Mouse (Mus musculus) CH12.LX (cell line): ENCODE results near the gene Snrpg. TPM values are rescaled to one million over a fixed set of nuclear protein-coding genes. Genes with fewer than 3 reads are reported as not detected.
A peak's percentile ranks its signal among the peaks of the same experiment; 100 is the strongest.

Experiments
- DNase-seq: peaks from one replicate; pipeline ENCODE4 v3.0.0-alpha.2; 2013; ENCODE audit errors: extremely low read depth
- H3K27ac ChIP-seq: 2 replicates; pipeline ENCODE4 v1.5.1; 2012; ENCODE audit warnings: low read depth, mild to moderate bottlenecking, control low read depth, moderate library complexity; ENCODE audit not compliant: insufficient read depth
- H3K27me3 ChIP-seq: replicated peaks from 2 replicates; pipeline ENCODE3; 2012; ENCODE audit warnings: inconsistent platforms
- H3K36me3 ChIP-seq, 2 experiments: replicated peaks in 1 of 2; 2 replicates each; pipeline versions ENCODE3 to v1.6.1; 2012; ENCODE audit warnings: inconsistent platforms in 1 of 2, low read length in 1 of 2, mild to moderate bottlenecking in 1 of 2, mixed read lengths in 1 of 2, moderate library complexity in 1 of 2; ENCODE audit not compliant: control insufficient read depth in 1 of 2, insufficient read depth in 1 of 2
- H3K4me1 ChIP-seq, 2 experiments: 2 replicates each; pipeline ENCODE4 v1.6.1; 2012; ENCODE audit warnings: inconsistent platforms in 1 of 2, moderate library complexity in 1 of 2; ENCODE audit not compliant: insufficient read depth in 2 of 2, control insufficient read depth in 1 of 2
- H3K4me2 ChIP-seq: 2 replicates; pipeline ENCODE4 v1.6.1; 2012; ENCODE audit warnings: low read depth, mild to moderate bottlenecking, control low read depth; ENCODE audit not compliant: poor library complexity, insufficient read depth, severe bottlenecking
- H3K4me3 ChIP-seq, 3 experiments: fragments of 150-350 bp in 1 of 3; sonication (generic) in 1 of 3; replicated peaks in 1 of 3; 2 replicates each; pipeline versions ENCODE3 to v1.5.1; 2011 to 2012; ENCODE audit warnings: low read depth in 2 of 3, low read length in 2 of 3, mild to moderate bottlenecking in 2 of 3, moderate library complexity in 2 of 3, control low read depth in 1 of 3, improper control_type of control experiment in 1 of 3, inconsistent platforms in 1 of 3, mixed read lengths in 1 of 3; ENCODE audit not compliant: poor library complexity in 1 of 3
- H3K79me2 ChIP-seq: replicated peaks from 2 replicates; pipeline ENCODE4 v1.6.1; 2012; ENCODE audit warnings: mild to moderate bottlenecking, moderate library complexity; ENCODE audit not compliant: control insufficient read depth, poor library complexity, insufficient read depth, severe bottlenecking; ENCODE audit errors: extremely low read depth
- H3K9ac ChIP-seq: 2 replicates; pipeline ENCODE4 v1.6.1; 2012; ENCODE audit warnings: low read depth, mild to moderate bottlenecking, control low read depth, moderate library complexity; ENCODE audit not compliant: insufficient read depth
- H3K9me3 ChIP-seq: replicated peaks from 2 replicates; pipeline ENCODE3; 2012; ENCODE audit warnings: low read length, inconsistent platforms, mixed read lengths
- BHLHE40 ChIP-seq: IDR thresholded peaks from 2 replicates; pipeline ENCODE4 v1.6.1; 2011; ENCODE audit warnings: mild to moderate bottlenecking, low read depth, low read length, improper control_type of control experiment
- CHD1 ChIP-seq: IDR thresholded peaks from 2 replicates; pipeline ENCODE4 v1.6.1; 2012; ENCODE audit warnings: low read depth, low read length, improper control_type of control experiment, inconsistent platforms
- CTCF ChIP-seq, 2 experiments: IDR thresholded peaks in 1 of 2; conservative IDR thresholded peaks in 1 of 2; 2 replicates each; pipeline ENCODE4 v1.5.1; 2011 to 2012; ENCODE audit warnings: low read depth in 2 of 2, low read length in 2 of 2, improper control_type of control experiment in 1 of 2, inconsistent platforms in 1 of 2, mild to moderate bottlenecking in 1 of 2, moderate library complexity in 1 of 2
- E2F4 ChIP-seq: IDR thresholded peaks from 2 replicates; pipeline ENCODE4 v1.6.1; 2011; ENCODE audit warnings: low read depth, low read length, improper control_type of control experiment; ENCODE audit not compliant: insufficient replicate concordance
- ELF1 ChIP-seq: IDR thresholded peaks from 2 replicates; pipeline ENCODE4 v1.6.1; 2014; ENCODE audit warnings: low read depth, mild to moderate bottlenecking, inconsistent platforms, low read length, improper control_type of control experiment
- EP300 ChIP-seq: IDR thresholded peaks from 2 replicates; pipeline ENCODE4 v1.6.1; 2011; ENCODE audit warnings: low read length, improper control_type of control experiment
- ETS1 ChIP-seq: conservative IDR thresholded peaks from 2 replicates; pipeline ENCODE4 v1.6.1; 2012; ENCODE audit warnings: low read depth, mild to moderate bottlenecking, inconsistent platforms, low read length, improper control_type of control experiment, moderate library complexity
- HCFC1 ChIP-seq: IDR thresholded peaks from 2 replicates; pipeline ENCODE4 v1.6.1; 2012; ENCODE audit warnings: low read depth, mild to moderate bottlenecking, inconsistent platforms, low read length, improper control_type of control experiment
- JUN ChIP-seq: IDR thresholded peaks from 2 replicates; pipeline ENCODE4 v1.6.1; 2011; ENCODE audit warnings: low read depth, mild to moderate bottlenecking, low read length, improper control_type of control experiment, moderate library complexity; ENCODE audit not compliant: insufficient read depth
- JUND ChIP-seq: conservative IDR thresholded peaks from 2 replicates; pipeline ENCODE4 v1.6.1; 2011; ENCODE audit warnings: low read depth, low read length, improper control_type of control experiment
- MAX ChIP-seq: IDR thresholded peaks from 2 replicates; pipeline ENCODE4 v1.6.1; 2011; ENCODE audit warnings: low read length, improper control_type of control experiment
- MEF2A ChIP-seq: IDR thresholded peaks from 2 replicates; pipeline ENCODE4 v1.6.1; 2014; ENCODE audit warnings: low read depth, mild to moderate bottlenecking, inconsistent platforms, low read length, improper control_type of control experiment, borderline replicate concordance
- MXI1 ChIP-seq: IDR thresholded peaks from 2 replicates; pipeline ENCODE4 v1.6.1; 2011; ENCODE audit warnings: mild to moderate bottlenecking, low read depth, low read length, improper control_type of control experiment
- POLR2AphosphoS2 ChIP-seq: IDR thresholded peaks from 2 replicates; pipeline ENCODE4 v1.6.1; 2011; ENCODE audit warnings: low read depth, low read length, improper control_type of control experiment
- RAD21 ChIP-seq: IDR thresholded peaks from 2 replicates; pipeline ENCODE4 v1.6.1; 2011; ENCODE audit warnings: low read depth, mild to moderate bottlenecking, low read length, improper control_type of control experiment, moderate library complexity
- SIN3A ChIP-seq: IDR thresholded peaks from 2 replicates; pipeline ENCODE4 v1.6.1; 2012; ENCODE audit warnings: low read length, improper control_type of control experiment, inconsistent platforms
- USF1 ChIP-seq: IDR thresholded peaks from 2 replicates; pipeline ENCODE4 v1.6.1; 2014; ENCODE audit warnings: low read depth, mild to moderate bottlenecking, inconsistent platforms, low read length, improper control_type of control experiment
- ZC3H11A ChIP-seq: IDR thresholded peaks from 2 replicates; pipeline ENCODE4 v1.6.1; 2012; ENCODE audit warnings: low read depth, mild to moderate bottlenecking, inconsistent platforms, low read length, improper control_type of control experiment
- ZKSCAN1 ChIP-seq: IDR thresholded peaks from 2 replicates; pipeline ENCODE4 v1.6.1; 2012; ENCODE audit warnings: low read depth, inconsistent platforms, low read length, improper control_type of control experiment, borderline replicate concordance
- dilution Hi-C: fragments of 300-500 bp; cut with MboI; formaldehyde crosslinking; loops from 2 replicates; pipeline ENCODE4 v1.14.3; 2020; ENCODE audit warnings: low sequenced_read_pairs; ENCODE audit not compliant: extremely low pct_unique_long_range_greater_than_20kb, extremely low pct_ligation_motif_present
- in situ Hi-C: fragments of 300-500 bp; cut with MboI; formaldehyde crosslinking; loops from 3 replicates; pipeline ENCODE4 v1.14.3; 2019; ENCODE audit warnings: low sequenced_read_pairs, low pct_ligation_motif_present, low pct_unique_long_range_greater_than_20kb, mixed read lengths
- polyA plus RNA-seq: library from polyadenylated mRNA; unstranded; fragments of >175 nt; gene quantifications from 2 replicates; pipeline ENCODE4 v1.2.1, GENCODE M21; 2012; ENCODE audit warnings: low read depth; ENCODE audit not compliant: insufficient read length
- total RNA-seq, 2 experiments: library from RNA; depleted of rRNA; stranded (reverse); fragments of 300-350 nt in 1 of 2; fragments of >200 nt in 1 of 2; gene quantifications; 2 replicates each; pipeline ENCODE4 v1.2.3; 2012 to 2014

Snrpg gene
- total and polyA plus RNA-seq, 3 experiments: 146 to 462 (median 446) TPM

DNA sequence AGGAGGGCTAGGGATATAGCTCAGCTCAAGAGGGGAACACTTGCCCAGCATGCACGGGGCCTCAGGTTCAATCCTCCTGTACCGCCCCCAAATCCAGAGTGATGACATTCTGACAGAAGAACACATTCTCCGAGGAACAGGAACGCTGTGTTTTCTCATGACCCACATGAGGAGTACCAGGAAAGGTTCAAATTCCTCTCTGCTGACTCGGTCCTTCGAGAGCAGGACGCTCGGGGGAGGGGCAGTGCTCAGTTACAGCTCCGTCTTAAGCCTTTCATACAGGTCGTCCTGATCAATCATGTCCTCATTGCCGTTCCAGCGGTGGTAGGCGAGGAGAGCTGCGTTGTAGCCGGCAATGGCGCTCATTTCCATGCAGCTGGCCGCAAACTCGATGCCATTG is 17.4 kb downstream of the Snrpg start:
- dilution Hi-C loops: no loop called here
- no peaks in the 10 kb centered on the region for H3K79me2 ChIP-seq
- no peak overlapping the region for H3K9ac ChIP-seq
- no peak overlapping the region for H3K4me2 ChIP-seq
- H3K4me3 ChIP-seq: no peak overlapping the region
- no peaks in the 10 kb centered on the region for H3K27me3 ChIP-seq
- in situ Hi-C loops: no loop called here
- TF ChIP-seq ZKSCAN1 (no peak), JUN (no peak), E2F4 (no peak), HCFC1 (no peak), MAX (no peak), POLR2AphosphoS2 (no peak), MEF2A (no peak), USF1 (no peak), ETS1 (no peak), MXI1 (no peak), ELF1 (no peak), EP300 (no peak), JUND (no peak), BHLHE40 (no peak), SIN3A (no peak), CHD1 (no peak)
- H3K27ac ChIP-seq: no peak overlapping the region
- H3K36me3 ChIP-seq: peaks cover 33 to 58% of the 10 kb centered on the region in 2 experiments
- H3K9me3 ChIP-seq: no peaks in the 10 kb centered on the region
- H3K4me1 ChIP-seq: no peaks in the 10 kb centered on the region
- no peak for DNase-seq

DNA sequence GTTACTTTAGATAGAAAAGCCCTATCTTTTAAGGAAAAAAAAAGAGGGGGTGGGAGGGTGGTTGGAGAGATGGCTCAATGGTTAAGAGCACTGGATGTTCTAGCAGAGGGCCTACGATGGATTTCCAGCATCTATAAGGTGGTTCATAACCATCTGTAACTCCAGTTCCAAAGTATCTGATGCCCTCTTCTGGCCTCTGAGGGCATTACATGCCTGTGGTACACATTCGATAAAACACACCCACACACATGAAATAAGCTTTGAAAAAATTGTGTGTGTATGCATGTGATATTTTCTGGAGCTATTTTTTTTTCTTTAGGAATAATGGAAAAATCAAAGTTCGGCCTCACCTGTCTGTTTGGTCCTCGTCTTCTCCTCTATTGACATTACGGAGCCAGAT is 20.2 kb downstream of the Snrpg start:
- peaks cover 0 to 8% of the 10 kb centered on the region in 2 experiments; a peak in 3 of 4 replicates for H3K4me1 ChIP-seq
- dilution Hi-C loops (no loop called here), in situ Hi-C loops (no loop called here)
- H3K4me2 ChIP-seq: no peak overlapping the region
- no peak overlapping the region for H3K4me3 ChIP-seq
- H3K27me3 ChIP-seq: no peaks in the 10 kb centered on the region
- H3K9me3 ChIP-seq: no peaks in the 10 kb centered on the region
- H3K79me2 ChIP-seq: no peaks in the 10 kb centered on the region; the same call in 1 of the 2 replicates
- no peak for DNase-seq
- H3K9ac ChIP-seq: no peak overlapping the region
- TF ChIP-seq ZC3H11A (no peak), CHD1 (no peak), RAD21 (peak; percentile 14), CTCF (conservative IDR thresholded peaks at IDR 0.05 in 1 of 2, IDR thresholded peaks at IDR 0.05 in 1 of 2; ENCODE audit: low read depth in 2 of 2, low read length in 2 of 2) (peak; percentile 36 to 49; a peak in 3 of 4 replicates), EP300 (no peak)
- peaks cover 40 to 64% of the 10 kb centered on the region in 2 experiments for H3K36me3 ChIP-seq
- no peak overlapping the region for H3K27ac ChIP-seq
